Mouse (Mus musculus) cortical plate, adult 2 months (tissue): Measurements from ENCODE around the gene Hdgfl1.

Experiments
- CTCF ChIP-seq: fragments of 200-500 bp; IDR thresholded peaks from 2 replicates; pipeline ENCODE4 v1.5.1; 2011; ENCODE audit warnings: mild to moderate bottlenecking, control low read depth, low read length; ENCODE audit not compliant: insufficient read depth; ENCODE audit errors: extremely low read depth
- POLR2A ChIP-seq: fragments of 200-500 bp; IDR thresholded peaks from 2 replicates; pipeline ENCODE4 v1.6.1; 2011; ENCODE audit warnings: mild to moderate bottlenecking, low read length, control low read depth; ENCODE audit not compliant: insufficient read depth; ENCODE audit errors: extremely low read depth

DNA sequence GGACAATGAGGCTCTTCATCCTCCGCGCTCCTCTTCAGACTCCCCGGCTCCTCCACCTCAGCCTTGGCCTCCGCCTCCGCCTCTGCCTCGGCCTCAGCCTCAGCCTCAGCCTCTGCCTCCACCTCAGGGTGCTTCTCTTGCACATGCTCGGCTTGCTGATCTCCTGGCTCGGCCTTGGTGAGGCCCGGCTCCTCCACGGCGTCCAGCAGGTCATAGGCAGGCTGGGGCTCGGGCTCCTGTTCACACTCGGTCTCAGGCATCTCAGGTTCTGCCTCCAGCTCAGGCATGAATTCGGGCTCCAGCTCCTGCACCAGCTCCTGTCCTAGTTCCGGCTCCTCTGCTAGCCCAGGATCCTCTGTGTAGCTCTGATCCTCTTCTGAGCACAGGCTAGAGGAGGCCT is 541 bp downstream of the Hdgfl1 start:
- TF ChIP-seq CTCF (no peak), POLR2A (no peak)
